Mouse (Mus musculus): ENCODE results near the gene Ttll7. TPM values are rescaled to one million over a fixed set of nuclear protein-coding genes. Genes with fewer than 3 reads are reported as not detected.

Gene Ttll7
- polyA plus RNA-seq, 1 experiment from 2014 or later = 5.8 TPM

DNA sequence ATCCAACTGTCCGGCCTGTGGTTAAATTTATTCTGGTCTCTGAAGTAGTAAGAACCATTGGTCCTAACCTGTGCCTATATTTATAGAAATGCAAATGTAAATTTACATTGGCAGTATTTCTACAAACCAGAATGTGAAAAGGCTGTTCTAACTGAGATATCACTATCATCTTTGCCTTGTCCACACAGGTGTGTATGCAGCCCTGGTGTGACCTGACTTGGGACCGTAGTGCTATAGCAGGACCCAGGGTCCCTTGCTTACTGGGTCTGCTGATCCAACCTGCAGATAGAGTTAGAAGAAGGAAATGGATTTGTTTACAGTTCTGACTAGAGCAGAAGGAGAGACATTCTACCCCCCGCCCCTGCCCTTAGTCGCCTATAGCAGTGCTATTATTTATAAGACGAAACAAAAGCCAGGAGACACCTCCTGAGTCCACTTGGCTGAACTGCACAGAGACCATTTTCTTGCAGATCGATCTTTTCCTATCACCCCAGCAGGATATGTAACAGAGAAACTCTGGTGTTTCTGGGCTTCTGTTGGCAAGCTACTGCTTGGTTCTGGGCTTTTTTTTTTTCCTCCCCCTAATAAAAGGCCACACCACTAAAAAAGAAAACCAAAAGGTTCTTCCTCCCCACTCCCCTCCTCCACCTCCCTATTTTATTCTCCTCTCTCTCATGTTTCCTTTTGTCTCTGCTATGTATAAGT, 75.3 kb downstream of the Ttll7 start:
- H3K4me3 ChIP-seq (ENCODE audit: low read depth, low read length) = no peak overlapping the region
- H3K36me3 ChIP-seq (ENCODE audit: control insufficient read depth, insufficient read depth, low read length) = no peaks in the 10 kb centered on the region
- H3K4me1 ChIP-seq (ENCODE audit: control insufficient read depth, insufficient read depth, low read length) = no peaks in the 10 kb centered on the region
- ATAC-seq (ENCODE audit: low read depth) (no peak), DNase-seq (ENCODE audit: low spot score) (no peak)
- no peak overlapping the region for H3K9ac ChIP-seq (ENCODE audit: low read depth, low read length)
- no peak overlapping the region for H3K27ac ChIP-seq (replicated peaks; ENCODE audit: low read depth, low read length)
- no peaks in the 10 kb centered on the region for H3K27me3 ChIP-seq (replicated peaks; ENCODE audit: control insufficient read depth, insufficient read depth, low read length)
- no peaks in the 10 kb centered on the region for H3K9me3 ChIP-seq (ENCODE audit: control insufficient read depth, low read length)
- H3K4me2 ChIP-seq (ENCODE audit: low read depth, low read length) = no peak overlapping the region
- 88% methylated on average over 6 of the region's 6 CpGs for WGBS

DNA sequence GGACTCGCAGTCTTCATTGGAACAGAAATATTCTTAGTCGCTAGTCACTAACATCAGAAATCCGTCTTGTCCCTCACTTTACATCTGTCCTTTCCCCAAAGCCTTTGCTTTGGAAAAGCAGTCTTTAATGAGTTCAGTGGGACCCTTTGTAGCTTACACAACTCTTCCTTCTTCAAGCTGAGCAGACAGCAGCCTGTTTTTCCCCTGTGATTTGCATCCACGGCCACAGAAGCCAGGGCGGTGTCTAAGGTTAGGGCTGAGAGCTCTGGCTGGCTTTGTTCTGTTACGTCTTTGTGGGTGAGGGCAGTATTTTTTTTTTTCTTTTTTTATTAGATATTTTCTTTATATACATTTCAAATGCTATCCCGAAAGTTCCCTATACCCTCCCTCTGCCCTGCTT, 76.0 kb downstream of the Ttll7 start:
- Histone ChIP-seq H3K36me3 (ENCODE audit: control insufficient read depth, insufficient read depth, low read length) (no peaks in the 10 kb centered on the region), H3K27ac (replicated peaks; ENCODE audit: low read depth, low read length) (no peak overlapping the region), H3K4me3 (ENCODE audit: low read depth, low read length) (no peak overlapping the region), H3K4me2 (ENCODE audit: low read depth, low read length) (no peak overlapping the region), H3K4me1 (ENCODE audit: control insufficient read depth, insufficient read depth, low read length) (no peaks in the 10 kb centered on the region), H3K27me3 (replicated peaks; ENCODE audit: control insufficient read depth, insufficient read depth, low read length) (no peaks in the 10 kb centered on the region), H3K9ac (ENCODE audit: low read depth, low read length) (no peak overlapping the region), H3K9me3 (ENCODE audit: control insufficient read depth, low read length) (no peaks in the 10 kb centered on the region)
- DNase-seq (ENCODE audit: low spot score) (no peak), ATAC-seq (ENCODE audit: low read depth) (no peak)
- WGBS = 87% methylated on average over 7 of the region's 7 CpGs

DNA sequence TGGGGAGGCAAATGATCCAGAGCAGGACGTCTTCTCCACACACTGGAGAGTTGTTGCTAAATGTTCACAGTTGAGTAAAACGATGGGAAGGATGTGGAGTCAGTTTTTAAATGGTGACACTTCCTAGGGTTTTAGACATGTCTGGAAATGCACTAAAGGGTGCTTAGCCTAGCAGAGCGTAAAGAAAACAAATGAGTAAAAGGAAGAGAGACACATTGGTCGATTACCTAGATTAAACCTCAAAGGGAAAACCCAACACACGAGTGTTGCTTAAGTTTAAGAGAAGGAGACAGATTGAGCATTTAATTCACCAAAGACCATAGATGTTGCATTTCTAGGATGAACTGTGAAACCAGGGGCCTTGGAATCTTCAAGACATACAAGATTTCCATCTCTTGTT, 76.8 kb downstream of the Ttll7 start:
- WGBS = 75% methylated on average over 5 of the region's 5 CpGs
- Histone ChIP-seq H3K4me1 (ENCODE audit: control insufficient read depth, insufficient read depth, low read length) (no peaks in the 10 kb centered on the region), H3K27ac (replicated peaks; ENCODE audit: low read depth, low read length) (no peak overlapping the region), H3K9ac (ENCODE audit: low read depth, low read length) (no peak overlapping the region), H3K4me2 (ENCODE audit: low read depth, low read length) (no peak overlapping the region), H3K27me3 (replicated peaks; ENCODE audit: control insufficient read depth, insufficient read depth, low read length) (no peaks in the 10 kb centered on the region), H3K4me3 (ENCODE audit: low read depth, low read length) (no peak overlapping the region), H3K36me3 (ENCODE audit: control insufficient read depth, insufficient read depth, low read length) (no peaks in the 10 kb centered on the region), H3K9me3 (ENCODE audit: control insufficient read depth, low read length) (no peaks in the 10 kb centered on the region)
- ATAC-seq (ENCODE audit: low read depth) = no peak
- DNase-seq (ENCODE audit: low spot score) = no peak

DNA sequence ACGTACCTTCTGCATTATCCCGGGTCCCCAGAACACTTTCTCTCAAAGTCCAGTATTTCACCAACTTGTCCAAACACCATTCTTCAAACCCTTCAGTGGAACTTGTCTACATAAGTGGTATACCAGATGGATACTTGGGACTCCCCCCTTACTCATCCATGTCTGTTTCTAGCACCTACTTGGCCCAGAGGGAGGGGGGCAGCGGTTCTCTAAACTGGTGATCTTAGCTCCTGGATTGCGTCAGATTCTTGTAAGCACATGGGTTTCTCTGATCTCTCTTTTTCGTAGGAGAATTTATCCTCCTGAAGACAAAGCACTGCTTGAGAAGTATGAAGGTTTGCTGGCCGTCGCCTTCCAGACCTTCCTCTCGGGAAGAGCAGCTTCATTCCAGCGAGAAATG, 79.0 kb downstream of the Ttll7 start:
- Histone ChIP-seq H3K9me3 (ENCODE audit: control insufficient read depth, low read length) (peaks cover 6% of the 10 kb centered on the region; the same call in 1 of the 2 replicates), H3K4me2 (ENCODE audit: low read depth, low read length) (no peak overlapping the region), H3K4me1 (ENCODE audit: control insufficient read depth, insufficient read depth, low read length) (no peaks in the 10 kb centered on the region), H3K36me3 (ENCODE audit: control insufficient read depth, insufficient read depth, low read length) (no peaks in the 10 kb centered on the region), H3K27me3 (replicated peaks; ENCODE audit: control insufficient read depth, insufficient read depth, low read length) (no peaks in the 10 kb centered on the region), H3K4me3 (ENCODE audit: low read depth, low read length) (no peak overlapping the region), H3K9ac (ENCODE audit: low read depth, low read length) (no peak overlapping the region), H3K27ac (replicated peaks; ENCODE audit: low read depth, low read length) (no peak overlapping the region)
- no peak for DNase-seq (ENCODE audit: low spot score)
- WGBS = 92% methylated on average over 9 of the region's 9 CpGs
- ATAC-seq (ENCODE audit: low read depth) = no peak

DNA sequence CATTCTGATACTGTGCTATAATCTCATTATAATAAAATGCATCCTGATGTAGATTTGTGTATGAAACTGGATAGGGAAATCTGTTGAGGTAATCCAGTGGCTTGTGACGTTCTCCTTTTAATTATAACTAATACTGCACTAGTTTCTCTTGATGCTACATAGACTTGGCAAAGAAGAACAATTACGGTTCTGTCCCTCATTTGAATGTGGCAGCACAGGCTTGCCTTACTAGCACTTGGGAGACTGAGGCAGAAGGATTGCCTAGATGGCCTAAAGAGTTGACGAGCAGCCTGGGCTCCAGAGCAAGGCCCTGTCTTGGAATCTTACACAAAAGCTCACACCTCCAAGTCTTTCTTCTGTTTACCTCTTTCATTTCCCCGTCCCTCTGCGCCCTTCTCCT, 80.3 kb downstream of the Ttll7 start:
- Histone ChIP-seq H3K4me2 (ENCODE audit: low read depth, low read length) (no peak overlapping the region), H3K9me3 (ENCODE audit: control insufficient read depth, low read length) (peaks cover 6% of the 10 kb centered on the region; the same call in 1 of the 2 replicates), H3K4me1 (ENCODE audit: control insufficient read depth, insufficient read depth, low read length) (no peaks in the 10 kb centered on the region)

DNA sequence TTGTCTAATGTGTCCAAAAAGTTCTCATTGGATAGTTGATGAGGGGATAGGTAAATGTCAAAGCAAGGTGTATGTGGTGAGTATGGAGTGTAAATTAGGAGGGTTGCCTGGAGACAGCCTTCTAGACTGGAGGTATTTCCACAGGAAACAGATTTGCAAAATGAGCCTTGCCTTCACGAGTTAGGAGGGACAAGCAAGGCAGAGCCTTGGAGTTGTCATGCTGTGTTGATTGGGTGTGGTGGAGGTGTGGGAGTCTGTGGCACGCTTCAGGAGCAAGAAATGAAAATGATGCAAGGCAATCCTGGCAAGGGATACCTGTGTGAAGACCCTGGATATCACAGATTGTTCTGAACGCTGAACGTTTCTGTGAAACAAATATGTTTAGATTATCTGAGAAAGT, 84.7 kb downstream of the Ttll7 start:
- Histone ChIP-seq H3K9ac (ENCODE audit: low read depth, low read length) (no peak overlapping the region), H3K4me2 (ENCODE audit: low read depth, low read length) (no peak overlapping the region), H3K36me3 (ENCODE audit: control insufficient read depth, insufficient read depth, low read length) (no peaks in the 10 kb centered on the region), H3K27me3 (replicated peaks; ENCODE audit: control insufficient read depth, insufficient read depth, low read length) (no peaks in the 10 kb centered on the region), H3K4me1 (ENCODE audit: control insufficient read depth, insufficient read depth, low read length) (no peaks in the 10 kb centered on the region), H3K9me3 (ENCODE audit: control insufficient read depth, low read length) (peaks cover 6% of the 10 kb centered on the region; the same call in 1 of the 2 replicates), H3K27ac (replicated peaks; ENCODE audit: low read depth, low read length) (no peak overlapping the region), H3K4me3 (ENCODE audit: low read depth, low read length) (no peak overlapping the region)
- ATAC-seq (ENCODE audit: low read depth) (no peak), DNase-seq (ENCODE audit: low spot score) (no peak)
- 73% methylated on average over 4 of the region's 4 CpGs for WGBS

More for the DNA sequence above, 80.3 kb downstream of the Ttll7 start:
- 80% methylated on average over 5 of the region's 5 CpGs for WGBS
- no peak overlapping the region for H3K4me3 ChIP-seq (ENCODE audit: low read depth, low read length)
- DNase-seq (ENCODE audit: low spot score) = no peak
- no peak for ATAC-seq (ENCODE audit: low read depth)
- no peak overlapping the region for H3K9ac ChIP-seq (ENCODE audit: low read depth, low read length)
- H3K27me3 ChIP-seq (replicated peaks; ENCODE audit: control insufficient read depth, insufficient read depth, low read length) = no peaks in the 10 kb centered on the region
- H3K27ac ChIP-seq (replicated peaks; ENCODE audit: low read depth, low read length) = no peak overlapping the region
- H3K36me3 ChIP-seq (ENCODE audit: control insufficient read depth, insufficient read depth, low read length) = no peaks in the 10 kb centered on the region

DNA sequence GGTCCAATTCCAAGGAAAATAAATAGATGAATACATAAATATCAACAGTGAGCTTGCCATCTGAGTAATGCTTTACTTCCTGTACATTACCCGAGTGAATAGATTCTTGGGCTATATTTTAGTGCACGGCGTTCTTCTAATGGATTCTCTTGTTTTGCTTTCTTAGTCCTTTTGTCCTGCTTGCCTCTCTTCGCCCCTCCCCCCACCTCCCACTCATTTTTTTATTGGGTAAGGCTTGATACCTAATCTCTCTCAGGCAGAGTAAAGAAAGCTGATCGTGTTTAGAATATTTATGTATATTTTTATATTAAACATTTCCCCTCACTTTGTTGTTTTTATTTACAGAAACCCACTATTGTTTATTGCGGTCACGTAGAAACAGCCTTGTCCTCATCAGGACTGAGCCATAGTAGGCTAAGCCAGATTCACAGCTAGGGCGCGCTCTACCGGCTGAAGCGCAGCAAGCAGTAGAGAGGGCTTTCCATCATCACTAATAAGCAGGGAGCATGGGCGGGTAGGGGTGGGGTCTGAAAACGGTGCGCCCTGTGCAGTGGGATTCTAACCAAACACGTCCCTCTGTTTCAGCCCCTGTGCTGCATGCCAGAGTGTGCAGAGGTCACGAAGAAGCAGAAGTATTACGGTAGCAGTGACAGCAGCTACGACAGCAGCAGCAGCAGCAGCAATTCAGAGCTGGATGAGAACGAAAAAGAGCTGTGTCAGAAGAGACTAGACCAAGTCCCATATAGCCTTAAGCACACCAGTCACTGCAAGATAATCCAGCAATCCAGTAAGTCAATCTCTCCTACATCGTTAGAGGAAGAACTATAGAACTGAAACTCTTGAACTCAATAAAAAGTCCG, 87.5 kb downstream of the Ttll7 start:
- H3K9ac ChIP-seq (ENCODE audit: low read depth, low read length) = 0 out of 2 replicates have a peak overlapping the region, but pooled peaks have one; percentile 22
- 25% methylated on average over 21 of the region's 21 CpGs for WGBS
- H3K4me1 ChIP-seq (ENCODE audit: control insufficient read depth, insufficient read depth, low read length) = no peaks in the 10 kb centered on the region
- peak overlapping the region; percentile 32 for H3K4me2 ChIP-seq (ENCODE audit: low read depth, low read length)
- H3K4me3 ChIP-seq (ENCODE audit: low read depth, low read length) = no peak overlapping the region; the same call in 1 of the 2 replicates
- H3K9me3 ChIP-seq (ENCODE audit: control insufficient read depth, low read length) = peaks cover 6% of the 10 kb centered on the region; the same call in 1 of the 2 replicates
- peak; percentile 55 for DNase-seq (ENCODE audit: low spot score)
- ATAC-seq (ENCODE audit: low read depth) = peak; percentile 86
- no peaks in the 10 kb centered on the region for H3K36me3 ChIP-seq (ENCODE audit: control insufficient read depth, insufficient read depth, low read length)
- H3K27ac ChIP-seq (replicated peaks; ENCODE audit: low read depth, low read length) = no peak overlapping the region
- no peaks in the 10 kb centered on the region for H3K27me3 ChIP-seq (replicated peaks; ENCODE audit: control insufficient read depth, insufficient read depth, low read length)

DNA sequence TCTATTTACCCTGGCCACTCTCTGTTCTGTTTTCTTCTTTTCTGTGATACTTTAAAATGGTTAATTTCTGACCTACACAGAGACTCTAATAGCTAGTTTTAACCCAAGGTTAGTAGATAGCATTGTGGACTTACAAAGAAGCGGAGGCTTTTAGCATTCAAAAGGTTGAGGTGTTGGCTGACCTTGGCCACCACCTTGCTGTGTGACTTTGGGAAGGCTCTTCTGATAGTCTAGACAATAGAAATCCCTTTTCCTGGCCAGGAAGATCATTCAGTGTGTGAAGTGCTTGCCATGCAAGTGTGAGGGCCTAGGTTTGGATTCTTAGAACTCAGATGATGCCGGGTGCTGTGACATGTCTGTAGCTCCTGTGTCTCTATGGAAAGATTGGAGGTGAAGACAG, 90.9 kb downstream of the Ttll7 start:
- no peak for DNase-seq (ENCODE audit: low spot score)
- H3K27me3 ChIP-seq (replicated peaks; ENCODE audit: control insufficient read depth, insufficient read depth, low read length) = no peaks in the 10 kb centered on the region
- H3K27ac ChIP-seq (replicated peaks; ENCODE audit: low read depth, low read length) = no peak overlapping the region
- ATAC-seq (ENCODE audit: low read depth) = no peak
- H3K4me3 ChIP-seq (ENCODE audit: low read depth, low read length) = no peak overlapping the region
- no peaks in the 10 kb centered on the region for H3K36me3 ChIP-seq (ENCODE audit: control insufficient read depth, insufficient read depth, low read length)
- no peaks in the 10 kb centered on the region for H3K9me3 ChIP-seq (ENCODE audit: control insufficient read depth, low read length)
- 91% methylated on average over 2 of the region's 2 CpGs for WGBS
- H3K4me1 ChIP-seq (ENCODE audit: control insufficient read depth, insufficient read depth, low read length) = no peaks in the 10 kb centered on the region
- H3K9ac ChIP-seq (ENCODE audit: low read depth, low read length) = no peak overlapping the region
- H3K4me2 ChIP-seq (ENCODE audit: low read depth, low read length) = no peak overlapping the region

Measured in embryonic facial prominence, embryonic 14.5 days (tissue).